Mouse (Mus musculus) thymus, adult 18-20 months (tissue): ENCODE measurements at regions not wholly inside any gene's neighbourhood (a gene's known extent, or its start where the extent isn't known, plus 50 kb on each side); places are given as distances from the start of the nearest gene placed in this dataset.
"Not testable (repeated sequence)": the region's sequence is repeated elsewhere in the genome, so short reads cannot be mapped to it uniquely, and the experiment has no call there.

Source experiments
- DNase-seq, 2 experiments: peaks; one replicate each; pipeline ENCODE4 v3.0.0; 2022; ENCODE audit warnings: mixed read lengths in 2 of 2

- DNase-seq, result peak in 1 of 2 experiments; percentile 1
Measured at GRCm38 (mm10) chrX:135112109-135112508, 65.3 kb downstream of the Gm15023 start.

- peak in 1 of 2 experiments; percentile 12 for DNase-seq
Measured at GRCm38 (mm10) chrX:135110866-135111265, 66.6 kb downstream of the Gm15023 start.

- no peak for DNase-seq
Measured at GRCm38 (mm10) chrX:135101594-135101993, 75.8 kb downstream of the Gm15023 start.

- DNase-seq, result no peak
Measured at GRCm38 (mm10) chrX:135098101-135098500, 79.3 kb downstream of the Gm15023 start.

GRCm38 (mm10) chrX:135096206-135096605 is 81.2 kb downstream of the Gm15023 start:
- no peak for DNase-seq

GRCm38 (mm10) chrX:135091074-135091473 is 82.1 kb upstream of the Zmat1 start:
- not testable (repeated sequence) for DNase-seq

GRCm38 (mm10) chrX:135087068-135087579 is 78.1 kb upstream of the Zmat1 start:
- DNase-seq, result peak in 1 of 2 experiments; percentile 12

- DNase-seq, result not testable (repeated sequence)
Measured at GRCm38 (mm10) chrX:135086564-135086963, 77.6 kb upstream of the Zmat1 start.

- DNase-seq, result not testable (repeated sequence)
Measured at GRCm38 (mm10) chrX:135085770-135086553, 77.0 kb upstream of the Zmat1 start.

- no peak for DNase-seq
Measured at GRCm38 (mm10) chrX:135080380-135081158, 71.6 kb upstream of the Zmat1 start.

GRCm38 (mm10) chrX:135079388-135079787 is 70.4 kb upstream of the Zmat1 start:
- DNase-seq, result no peak

- no peak for DNase-seq
Measured at GRCm38 (mm10) chrX:135075903-135076302, 66.9 kb upstream of the Zmat1 start.

- no peak for DNase-seq
Measured at GRCm38 (mm10) chrX:135069448-135069847, 60.4 kb upstream of the Zmat1 start.

- no peak for DNase-seq
Measured at GRCm38 (mm10) chrX:135060184-135060583, 51.2 kb upstream of the Zmat1 start.

GRCm38 (mm10) chrX:135058949-135059348 is 49.9 kb upstream of the Zmat1 start:
- DNase-seq, result no peak
